Mouse (Mus musculus) embryonic facial prominence, embryonic 14.5 days (tissue): ENCODE measurements around the gene Naaa. TPM values are rescaled to one million over a fixed set of nuclear protein-coding genes. Genes with fewer than 3 reads are reported as not detected.
A peak's percentile ranks its signal among the peaks of the same experiment; 100 is the strongest.

ENCODE experiments used
- ATAC-seq: fragments of 200-750 bp; cut with Nextera tagmentation; 2 replicates; pipeline ENCODE4 v1.8.0; 2017; ENCODE audit warnings: low read depth, moderate number of reproducible peaks, moderate TSS enrichment
- DNase-seq: peaks from one replicate; pipeline ENCODE4 v3.0.0-alpha.2; 2015; ENCODE audit warnings: low spot score
- H3K27ac ChIP-seq: fragments of 300-500 bp; sonication (generic); replicated peaks from 2 replicates; pipeline ENCODE4 v1.5.1; 2014; ENCODE audit warnings: low read depth, mild to moderate bottlenecking, low read length, moderate library complexity
- H3K27me3 ChIP-seq: fragments of 300-500 bp; sonication (generic); replicated peaks from 2 replicates; pipeline ENCODE4 v1.6.1; 2014; ENCODE audit warnings: low read length; ENCODE audit not compliant: control insufficient read depth, insufficient read depth
- H3K36me3 ChIP-seq: fragments of 300-500 bp; sonication (generic); 2 replicates; pipeline ENCODE4 v1.6.1; 2014; ENCODE audit warnings: low read length, mixed read lengths; ENCODE audit not compliant: control insufficient read depth, insufficient read depth
- H3K4me1 ChIP-seq: fragments of 300-500 bp; sonication (generic); 2 replicates; pipeline ENCODE4 v1.6.1; 2014; ENCODE audit warnings: antibody characterized with exemption, low read length; ENCODE audit not compliant: control insufficient read depth, insufficient read depth
- H3K4me2 ChIP-seq: fragments of 300-500 bp; sonication (generic); 2 replicates; pipeline ENCODE4 v1.6.1; 2014; ENCODE audit warnings: low read depth, mild to moderate bottlenecking, low read length, moderate library complexity, mixed read lengths
- H3K4me3 ChIP-seq: fragments of 300-500 bp; sonication (generic); 2 replicates; pipeline ENCODE4 v1.5.1; 2014; ENCODE audit warnings: low read depth, mild to moderate bottlenecking, low read length
- H3K9ac ChIP-seq: fragments of 300-500 bp; sonication (generic); 2 replicates; pipeline ENCODE4 v1.6.1; 2014; ENCODE audit warnings: low read depth, mild to moderate bottlenecking, low read length, moderate library complexity, mixed read lengths
- H3K9me3 ChIP-seq: fragments of 300-500 bp; sonication (generic); 2 replicates; pipeline ENCODE4 v1.6.1; 2016; ENCODE audit warnings: low read length; ENCODE audit not compliant: control insufficient read depth
- WGBS: fragments of 180-500 bp; shearing (Covaris S2); extraction: QIAGEN DNeasy Blood & Tissue Kit; methylation state at CpG from one replicate; pipeline ENCODE4 v1.1.7; 2014; 5-methylcytosine and 5-hydroxymethylcytosine counted together
- polyA plus RNA-seq: library from polyadenylated mRNA; unstranded; fragments of >200 nt; fragmentation: Nextera tagmentation; extraction: Ambion mirVana; gene quantifications from 2 replicates; pipeline ENCODE4 v1.2.1, GENCODE M21; 2014

The Naaa gene
- polyA plus RNA-seq, 1 experiment from 2014 or later = 17.4 TPM

DNA sequence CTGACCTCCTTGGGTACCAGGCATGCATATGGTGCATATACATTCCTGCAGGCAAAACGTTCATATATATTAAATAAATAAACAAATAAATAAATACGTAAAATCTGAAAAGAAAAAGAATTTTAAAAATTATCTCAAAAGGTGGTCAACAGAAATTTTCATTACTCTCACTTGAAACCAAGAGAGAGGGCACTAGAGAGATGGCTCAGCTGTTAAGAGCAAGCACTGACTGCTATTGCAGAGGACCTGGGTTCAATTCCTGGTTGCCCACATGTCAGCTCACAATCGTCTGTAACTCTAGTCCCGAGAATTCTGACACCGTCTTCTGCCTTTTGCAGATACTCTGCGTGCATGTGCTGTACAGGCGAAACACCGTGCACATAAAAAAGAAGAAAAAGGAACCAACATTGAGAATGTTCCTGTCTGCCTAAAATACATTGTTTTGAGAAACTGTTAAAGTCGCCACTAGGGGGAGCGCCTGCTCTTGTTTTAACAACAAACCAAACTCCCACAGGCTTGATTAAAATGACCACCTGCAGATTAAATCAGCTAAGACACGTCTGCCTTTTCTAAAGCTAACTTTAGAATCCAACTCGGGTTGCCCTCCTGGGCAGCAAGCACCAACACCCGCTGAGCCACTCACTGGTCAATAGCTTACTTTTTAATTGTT, 34.2 kb upstream of the Naaa start:
- no peak overlapping the region for H3K4me3 ChIP-seq
- H3K27me3 ChIP-seq = peaks cover 5% of the 10 kb centered on the region; the same call in 1 of the 2 replicates
- no peak overlapping the region for H3K4me2 ChIP-seq
- H3K27ac ChIP-seq = no peak overlapping the region
- ATAC-seq (no peak), DNase-seq (peak; percentile 94)
- H3K4me1 ChIP-seq = peaks cover 9% of the 10 kb centered on the region
- no peaks in the 10 kb centered on the region for H3K36me3 ChIP-seq
- no peaks in the 10 kb centered on the region for H3K9me3 ChIP-seq
- 15% methylated on average over 13 of the region's 13 CpGs for WGBS
- H3K9ac ChIP-seq = no peak overlapping the region

DNA sequence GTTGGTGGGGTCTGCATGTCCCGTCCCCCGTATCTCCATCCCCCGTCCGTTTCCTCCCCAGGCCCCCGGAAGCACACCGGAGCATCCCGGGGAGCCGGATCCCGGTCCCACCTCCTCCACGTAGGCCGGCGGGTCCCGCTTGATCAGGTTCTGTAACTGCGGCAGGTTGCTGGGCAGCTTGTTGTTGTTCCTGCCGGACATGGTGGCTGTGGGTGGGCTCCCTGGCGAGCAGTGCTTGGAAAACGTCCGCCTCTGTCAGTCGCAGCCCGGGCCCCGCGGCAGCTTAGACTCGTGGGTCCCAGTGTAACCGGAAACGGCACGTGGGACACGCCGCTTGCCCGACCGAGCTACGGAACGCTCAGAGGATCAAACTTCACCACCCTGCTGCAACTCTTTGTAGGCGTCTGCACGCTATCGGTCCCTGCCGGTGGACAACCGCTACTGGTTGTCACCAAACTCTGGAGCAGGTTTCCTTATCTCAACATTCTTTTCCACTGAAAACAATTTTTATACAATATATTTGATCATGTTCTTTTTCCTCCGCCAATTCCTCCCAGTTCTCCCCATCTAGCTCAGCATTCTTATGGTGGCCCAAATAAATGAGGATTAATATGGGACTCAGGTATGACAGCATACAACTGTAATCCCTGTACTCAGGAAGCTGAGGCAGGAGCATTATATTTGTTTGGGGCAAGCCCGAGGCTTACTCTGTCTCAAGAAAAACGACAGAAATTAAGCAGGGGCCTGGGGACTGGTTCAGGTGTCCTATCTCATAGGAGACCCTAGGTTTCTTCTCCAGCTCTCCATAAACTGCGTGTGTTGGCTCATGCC, 31.9 kb upstream of the Naaa start, which contains the start of gene Sdad1:
Gene Sdad1, minus strand, starts transcription at position 799 of the 831 bp plus-strand sequence.
- Histone ChIP-seq H3K9ac (peak within 1 kb of the TSS; percentile 89), H3K36me3 (peaks cover 9% of the 10 kb centered on the region), H3K27ac (peak within 1 kb of the TSS; percentile 65), H3K9me3 (no peaks in the 10 kb centered on the region), H3K27me3 (peaks cover 5% of the 10 kb centered on the region; the same call in 1 of the 2 replicates), H3K4me1 (peaks cover 9% of the 10 kb centered on the region), H3K4me2 (peak within 1 kb of the TSS; percentile 79), H3K4me3 (peak within 1 kb of the TSS; percentile 90)
- ATAC-seq (peak; percentile 98), DNase-seq (peak; percentile 97)
- WGBS = 2% methylated on average over 34 of the region's 41 CpGs

DNA sequence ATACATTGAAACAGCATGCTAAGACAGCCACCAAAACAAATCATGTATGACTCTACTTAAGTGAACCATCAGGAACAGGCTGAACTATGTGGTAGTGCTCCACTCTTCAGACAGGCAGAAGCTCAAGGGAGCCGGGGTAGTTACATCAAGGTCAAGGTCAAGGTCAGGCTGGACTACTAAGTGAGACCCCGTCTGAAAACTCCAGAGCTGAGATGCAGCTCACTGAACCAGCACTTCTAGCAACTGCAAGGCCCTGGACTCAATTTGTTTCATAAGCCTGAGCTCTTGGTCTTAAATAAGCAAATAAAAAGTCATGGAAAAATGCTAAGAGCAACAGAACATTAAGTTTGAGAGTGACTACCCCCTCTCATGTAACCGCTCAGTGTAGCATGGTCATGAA, 26.3 kb upstream of the Naaa start:
- Histone ChIP-seq H3K9me3 (no peaks in the 10 kb centered on the region), H3K36me3 (peaks cover 64% of the 10 kb centered on the region), H3K4me3 (no peak overlapping the region), H3K27me3 (peaks cover under 1% of the 10 kb centered on the region; the same call in 1 of the 2 replicates), H3K27ac (no peak overlapping the region), H3K9ac (no peak overlapping the region), H3K4me2 (no peak overlapping the region), H3K4me1 (peaks cover 5% of the 10 kb centered on the region)
- 84% methylated on average over 3 of the region's 3 CpGs for WGBS
- DNase-seq = no peak
- ATAC-seq = no peak

GRCm38 (mm10) chr5:92302149-92302840, 24.3 kb upstream of the Naaa start:
- no peak overlapping the region for H3K27ac ChIP-seq
- H3K9me3 ChIP-seq = no peaks in the 10 kb centered on the region
- no peaks in the 10 kb centered on the region for H3K4me1 ChIP-seq
- ATAC-seq = no peak
- no peak overlapping the region for H3K4me3 ChIP-seq
- no peaks in the 10 kb centered on the region for H3K27me3 ChIP-seq
- no peak overlapping the region for H3K4me2 ChIP-seq
- peaks cover 80% of the 10 kb centered on the region for H3K36me3 ChIP-seq
- WGBS = 86% methylated on average over 13 of the region's 13 CpGs
- no peak for DNase-seq
- no peak overlapping the region for H3K9ac ChIP-seq

DNA sequence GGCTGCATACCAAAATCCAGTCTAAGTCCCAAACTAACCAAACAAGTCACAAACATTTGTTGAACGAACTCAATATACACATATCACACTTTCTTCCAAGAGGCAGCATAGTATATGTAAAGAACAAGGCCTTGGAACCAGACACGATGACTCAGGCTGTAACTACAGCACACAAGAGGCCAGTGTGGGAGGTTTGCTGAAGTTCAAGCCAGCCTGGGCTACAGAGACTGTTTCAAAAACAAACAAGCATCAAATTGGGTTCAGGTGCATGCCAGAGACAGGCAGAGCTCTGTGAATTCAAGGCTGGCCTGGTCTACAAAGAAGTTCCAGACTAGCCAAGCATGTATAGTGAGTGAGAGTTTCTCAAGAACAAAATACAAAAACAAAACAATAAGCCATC, 16.6 kb upstream of the Naaa start:
- H3K36me3 ChIP-seq = peaks cover 93% of the 10 kb centered on the region
- H3K27me3 ChIP-seq = no peaks in the 10 kb centered on the region
- no peaks in the 10 kb centered on the region for H3K4me1 ChIP-seq
- no peak overlapping the region for H3K9ac ChIP-seq
- DNase-seq (no peak), ATAC-seq (no peak)
- no peaks in the 10 kb centered on the region for H3K9me3 ChIP-seq
- no peak overlapping the region for H3K27ac ChIP-seq
- no peak overlapping the region for H3K4me2 ChIP-seq
- 85% methylated on average over 2 of the region's 2 CpGs for WGBS
- H3K4me3 ChIP-seq = no peak overlapping the region

- Histone ChIP-seq H3K4me1 (no peaks in the 10 kb centered on the region), H3K9me3 (no peaks in the 10 kb centered on the region), H3K9ac (no peak overlapping the region), H3K36me3 (peaks cover 96% of the 10 kb centered on the region), H3K27ac (no peak overlapping the region), H3K4me2 (no peak overlapping the region), H3K4me3 (no peak overlapping the region), H3K27me3 (no peaks in the 10 kb centered on the region)
- ATAC-seq = no peak
- 92% methylated on average over 6 of the region's 6 CpGs for WGBS
- DNase-seq = no peak
Measured at GRCm38 (mm10) chr5:92291652-92292414, 13.9 kb upstream of the Naaa start.

GRCm38 (mm10) chr5:92287840-92288239, 9.9 kb upstream of the Naaa start:
- H3K4me1 ChIP-seq = no peaks in the 10 kb centered on the region
- no peak for ATAC-seq
- H3K4me2 ChIP-seq = no peak overlapping the region
- WGBS = 83% methylated on average over 6 of the region's 6 CpGs
- no peak overlapping the region for H3K27ac ChIP-seq
- H3K4me3 ChIP-seq = no peak overlapping the region
- H3K9ac ChIP-seq = no peak overlapping the region
- peaks cover 84% of the 10 kb centered on the region for H3K36me3 ChIP-seq
- H3K9me3 ChIP-seq = no peaks in the 10 kb centered on the region
- DNase-seq = no peak
- H3K27me3 ChIP-seq = no peaks in the 10 kb centered on the region

DNA sequence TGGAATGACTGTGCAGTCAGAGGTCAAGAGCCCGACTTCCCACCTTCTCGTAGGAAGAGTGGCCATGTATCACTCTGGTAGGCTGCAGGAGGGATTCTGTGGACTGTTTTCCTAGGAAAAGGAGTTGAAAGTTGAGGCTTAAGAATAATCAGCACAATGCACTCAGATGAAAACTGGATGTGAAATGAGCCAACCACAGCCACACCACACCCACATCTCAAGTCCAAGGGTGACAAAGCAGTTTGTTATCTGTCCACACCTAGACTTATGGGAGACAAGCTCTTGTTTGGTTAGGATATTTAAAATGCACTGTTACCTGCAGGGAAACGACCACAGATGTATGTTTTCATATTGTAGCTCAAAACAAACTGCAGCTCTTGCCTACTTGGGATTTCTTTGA, 5.1 kb upstream of the Naaa start:
- WGBS = 69% methylated on average over 3 of the region's 3 CpGs
- ATAC-seq = no peak
- Histone ChIP-seq H3K4me1 (peaks cover 7% of the 10 kb centered on the region; the same call in 1 of the 2 replicates), H3K4me3 (no peak overlapping the region), H3K9me3 (no peaks in the 10 kb centered on the region), H3K9ac (no peak overlapping the region), H3K27me3 (0 out of 2 replicates have a peak, but pooled peaks cover 3% of the 10 kb centered on the region), H3K4me2 (no peak overlapping the region), H3K27ac (no peak overlapping the region), H3K36me3 (peaks cover 38% of the 10 kb centered on the region)
- no peak for DNase-seq
